Mouse (Mus musculus) fibroblast of lung, adult 2 months (primary cell): ENCODE results near the gene D630003M21Rik.

ENCODE experiments used
- DNase-seq: peaks from one replicate; pipeline ENCODE4 v3.0.0-alpha.2; 2011; ENCODE audit warnings: low read depth

The D630003M21Rik gene

GRCm38 (mm10) chr2:158166628-158167027 lies 62.4 kb downstream of the D630003M21Rik start:
- DNase-seq = no peak

DNA sequence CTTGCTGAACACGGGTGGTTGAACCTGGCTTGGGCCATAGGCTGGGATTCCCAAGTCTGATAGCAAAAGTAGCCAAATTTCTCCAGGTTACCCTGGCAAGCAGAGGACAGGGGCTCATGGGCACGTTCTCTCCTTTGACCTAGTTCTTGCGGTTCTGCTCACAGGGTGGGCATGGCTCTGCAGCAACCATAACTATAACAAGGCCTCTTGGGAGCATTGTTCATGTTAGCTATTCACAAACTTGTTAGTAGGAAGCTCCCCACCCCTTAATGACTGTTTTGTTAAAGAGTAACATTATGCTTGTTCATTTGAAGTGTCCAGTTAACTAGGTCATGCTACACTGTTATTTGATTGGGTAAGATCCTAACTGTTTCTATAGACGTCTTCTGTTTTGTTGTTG lies 63.2 kb downstream of the D630003M21Rik start:
- no peak for DNase-seq

GRCm38 (mm10) chr2:158163034-158163433 lies 66.0 kb downstream of the D630003M21Rik start:
- no peak for DNase-seq

DNA sequence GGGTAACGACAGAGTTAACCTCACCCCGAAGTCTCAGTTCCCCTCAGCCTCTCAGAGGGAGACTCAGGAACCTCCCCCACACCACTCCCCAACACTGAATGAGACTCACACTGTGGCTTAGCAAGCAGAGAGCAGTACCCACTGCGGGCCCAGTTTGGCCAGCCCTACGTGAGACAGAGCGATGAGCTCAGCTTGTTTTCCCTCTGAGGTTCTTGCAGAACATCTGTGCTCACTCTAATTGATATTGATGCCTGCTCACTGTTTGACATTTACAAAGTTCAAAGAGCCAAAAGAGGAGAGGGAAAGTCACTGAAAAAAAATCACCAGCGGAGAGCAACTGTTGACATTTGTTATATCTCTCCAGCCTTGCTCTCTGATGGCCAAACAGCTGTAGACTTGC lies 67.3 kb downstream of the D630003M21Rik start:
- no peak for DNase-seq

GRCm38 (mm10) chr2:158159376-158160235 lies 69.4 kb downstream of the D630003M21Rik start:
- no peak for DNase-seq

DNA sequence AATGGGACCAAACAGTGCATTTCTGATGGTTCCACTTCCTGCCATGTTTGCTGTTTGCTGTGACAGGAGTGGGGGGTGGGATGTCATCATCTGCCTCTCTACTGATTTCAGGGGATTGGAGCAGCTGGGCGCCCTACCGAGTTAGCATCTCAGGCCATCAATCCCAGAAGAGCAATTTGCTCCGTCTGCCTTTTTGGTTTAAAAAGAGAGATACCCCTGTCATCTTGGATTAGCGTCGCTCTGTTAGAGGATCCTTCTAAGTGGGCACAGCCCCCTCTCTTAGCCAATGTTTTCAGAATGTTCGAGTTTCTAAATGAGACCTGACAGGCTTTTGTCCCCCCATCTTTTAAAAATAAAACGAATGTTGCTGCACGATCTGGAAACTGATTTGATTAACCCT lies 71.4 kb downstream of the D630003M21Rik start:
- no peak for DNase-seq

DNA sequence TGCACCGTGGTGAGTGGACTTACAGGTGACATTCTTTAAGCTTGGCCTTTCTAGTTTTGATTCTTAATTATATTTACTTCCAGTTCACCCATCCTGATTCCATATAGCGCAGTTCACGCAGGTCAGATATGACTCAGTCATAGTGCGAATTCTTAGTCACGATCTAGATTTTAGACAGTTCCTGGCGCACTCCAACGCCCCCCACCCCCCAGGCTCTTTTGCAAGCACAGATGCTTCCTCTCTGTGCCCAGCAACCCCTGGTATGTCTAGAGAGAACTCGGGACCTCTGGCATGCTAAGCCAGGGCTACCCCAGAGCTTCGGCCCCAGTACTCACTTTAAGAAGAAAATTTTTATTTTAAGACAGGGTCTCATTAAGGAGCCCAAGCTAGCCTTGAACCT lies 72.5 kb downstream of the D630003M21Rik start:
- no peak for DNase-seq

GRCm38 (mm10) chr2:158155615-158156014 lies 73.4 kb downstream of the D630003M21Rik start:
- DNase-seq = no peak

DNA sequence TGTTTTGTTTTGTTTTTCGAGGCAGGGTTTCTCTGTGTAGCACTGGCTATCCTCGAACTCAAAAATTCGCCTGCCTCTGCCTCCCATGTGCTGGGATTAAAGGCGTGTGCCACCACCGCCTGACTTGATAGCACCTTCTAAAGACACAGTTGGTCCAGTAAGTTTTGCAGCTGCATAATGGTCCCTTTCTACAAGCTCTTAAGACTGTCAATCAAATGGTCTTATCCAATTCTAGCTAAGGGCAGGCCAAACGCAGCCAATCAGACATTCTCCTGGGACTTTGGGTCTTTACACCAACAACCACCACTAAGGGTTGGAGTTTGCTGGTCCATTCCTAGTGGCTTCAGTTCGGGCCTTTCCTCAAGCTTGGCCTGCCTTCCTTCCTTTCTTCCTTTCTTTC lies 73.9 kb downstream of the D630003M21Rik start:
- no peak for DNase-seq

DNA sequence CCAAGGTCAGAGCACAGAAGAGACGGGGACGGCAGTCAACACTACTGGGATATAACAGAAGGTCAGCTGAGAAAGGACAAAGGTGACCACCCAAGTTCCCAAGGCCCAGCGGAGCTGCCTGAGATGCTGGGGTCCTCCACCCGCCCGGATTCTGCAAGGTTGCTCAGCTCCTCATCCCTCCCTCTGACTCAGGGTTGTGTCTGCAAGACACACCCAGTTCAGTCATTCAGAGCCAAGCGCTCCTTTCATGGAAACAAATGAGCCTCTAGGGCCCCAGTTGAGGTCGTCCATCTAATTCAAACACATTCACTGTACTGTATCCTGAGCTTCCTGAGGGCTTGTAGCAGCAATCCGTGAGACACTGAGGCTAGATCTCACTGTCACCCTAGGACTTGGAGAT lies 74.4 kb downstream of the D630003M21Rik start:
- no peak for DNase-seq

- no peak for DNase-seq
These were observed 75.2 kb downstream of the D630003M21Rik start for GRCm38 (mm10) chr2:158153728-158154343.

GRCm38 (mm10) chr2:158152685-158153309 lies 76.2 kb downstream of the D630003M21Rik start:
- DNase-seq = no peak

DNA sequence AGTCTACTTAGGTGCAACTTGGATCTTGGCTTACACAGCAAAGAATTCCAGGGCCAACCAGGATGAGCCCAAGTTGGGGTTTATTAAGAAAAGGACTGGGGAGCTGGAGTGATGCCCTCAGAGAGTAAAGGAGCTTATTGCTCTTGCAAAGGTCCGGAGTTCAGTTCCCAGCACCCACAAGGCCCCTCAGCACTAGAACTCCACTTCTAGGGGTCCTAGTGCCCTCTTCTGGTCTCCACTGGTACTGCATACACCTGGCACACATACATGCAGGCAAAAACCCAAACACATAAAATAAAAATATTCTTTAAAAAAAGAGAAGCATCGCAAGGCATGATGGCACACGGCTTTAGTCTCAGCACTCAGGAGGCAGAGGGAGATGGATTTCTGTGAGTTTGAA lies 77.9 kb downstream of the D630003M21Rik start:
- DNase-seq = no peak

- DNase-seq = no peak
These were observed 82.1 kb downstream of the D630003M21Rik start for GRCm38 (mm10) chr2:158146971-158147370.

DNA sequence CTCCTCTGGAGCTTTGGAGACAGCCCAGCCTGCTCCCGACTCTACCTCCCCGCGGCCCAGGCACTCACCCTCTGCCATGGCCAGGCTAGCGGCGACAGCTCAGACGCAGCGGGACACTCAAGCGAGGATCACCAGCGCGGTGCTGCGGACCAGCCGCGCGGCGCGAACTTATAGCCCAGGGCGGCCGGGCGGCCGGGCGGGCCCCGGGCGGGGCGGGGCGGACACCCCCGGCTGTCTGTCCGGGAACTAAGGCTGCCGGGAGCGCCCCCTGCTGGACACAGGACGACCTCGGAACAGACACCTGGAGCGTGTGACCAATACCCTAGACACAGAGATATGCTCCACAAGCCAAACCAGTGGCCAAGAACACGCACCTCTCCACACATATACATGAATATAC lies 82.8 kb downstream of the D630003M21Rik start, which contains the start of gene Tgm2:
TSS of gene Tgm2 (minus strand) at position 214 of the 400 bp plus-strand sequence.
- no peak for DNase-seq

GRCm38 (mm10) chr2:158145528-158146065 lies 83.4 kb downstream of the D630003M21Rik start:
- DNase-seq = no peak

GRCm38 (mm10) chr2:158144750-158145527 lies 84.1 kb downstream of the D630003M21Rik start:
- no peak for DNase-seq

DNA sequence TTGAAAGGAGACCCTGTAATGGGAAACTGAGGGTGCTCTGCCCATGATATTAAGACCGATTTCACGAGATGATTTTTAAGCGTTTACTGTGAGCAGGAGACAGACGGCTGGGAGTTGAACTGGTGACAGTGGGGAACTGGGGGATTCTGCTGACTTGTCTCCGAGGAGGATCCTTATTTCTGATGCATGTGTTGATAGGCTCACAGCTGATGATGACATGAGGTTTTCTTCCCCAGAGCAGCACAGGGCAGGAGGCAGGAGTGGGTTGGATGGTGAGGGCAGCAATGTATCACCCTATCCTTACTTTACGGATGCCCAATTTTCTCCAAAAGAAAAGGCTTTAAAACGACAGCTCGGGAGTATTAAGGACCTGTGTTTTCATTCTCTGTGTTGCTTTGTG lies 84.8 kb downstream of the D630003M21Rik start:
- DNase-seq = no peak

DNA sequence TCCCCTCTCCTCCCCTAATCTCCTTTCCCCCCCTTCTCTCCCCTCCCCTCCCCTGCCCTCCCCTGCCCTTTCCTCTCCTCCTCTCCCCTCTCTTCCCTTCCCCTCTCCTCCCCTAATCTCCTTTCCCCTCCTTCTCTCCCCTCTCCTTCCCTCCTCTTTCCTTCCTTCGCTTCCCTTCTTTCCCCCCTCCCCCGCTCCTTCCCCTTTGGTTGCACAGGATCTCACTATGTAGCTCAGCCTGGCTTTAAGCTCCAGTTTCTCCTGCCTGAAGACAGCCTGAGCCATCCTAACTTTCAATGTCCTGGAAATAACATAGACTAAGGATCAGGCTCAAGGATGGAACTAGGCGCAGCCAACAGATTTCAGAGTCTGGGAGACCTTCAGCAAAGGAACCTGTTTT lies 85.2 kb downstream of the D630003M21Rik start:
- no peak for DNase-seq

- no peak for DNase-seq
These were observed 86.0 kb downstream of the D630003M21Rik start for GRCm38 (mm10) chr2:158142981-158143380.

GRCm38 (mm10) chr2:158141690-158142440 lies 87.2 kb downstream of the D630003M21Rik start:
- no peak for DNase-seq
